Mouse (Mus musculus): ENCODE data around the gene Rgcc.

Rgcc gene

GRCm38 (mm10) chr14:79301466-79301875, at the start of gene Rgcc:
TSS of gene Rgcc (minus strand) at chr14:79301645.
- peak; percentile 95 for DNase-seq

- no peak for DNase-seq
Measured at GRCm38 (mm10) chr14:79346384-79346783, 44.9 kb upstream of the Rgcc start.

- no peak for DNase-seq
Measured at GRCm38 (mm10) chr14:79335613-79336012, 34.2 kb upstream of the Rgcc start.

- DNase-seq, result no peak
Measured at GRCm38 (mm10) chr14:79331936-79332335, 30.5 kb upstream of the Rgcc start.

- DNase-seq, result no peak
Measured at GRCm38 (mm10) chr14:79330944-79331561, 29.6 kb upstream of the Rgcc start.

GRCm38 (mm10) chr14:79327033-79327432, 25.6 kb upstream of the Rgcc start:
- DNase-seq, result peak; percentile 66

GRCm38 (mm10) chr14:79324112-79324840, 22.8 kb upstream of the Rgcc start:
- DNase-seq, result peak; percentile 50

- no peak for DNase-seq
Measured at GRCm38 (mm10) chr14:79321881-79322280, 20.4 kb upstream of the Rgcc start.

GRCm38 (mm10) chr14:79321152-79321551, 19.7 kb upstream of the Rgcc start:
- DNase-seq, result peak; percentile 61

- DNase-seq, result no peak
Measured at GRCm38 (mm10) chr14:79317602-79318001, 16.2 kb upstream of the Rgcc start.

- DNase-seq, result no peak
Measured at GRCm38 (mm10) chr14:79315877-79316276, 14.4 kb upstream of the Rgcc start.

- no peak for DNase-seq
Measured at GRCm38 (mm10) chr14:79314245-79315010, 13.0 kb upstream of the Rgcc start.

GRCm38 (mm10) chr14:79313439-79314175, 12.2 kb upstream of the Rgcc start:
- no peak for DNase-seq

GRCm38 (mm10) chr14:79312719-79313118, 11.3 kb upstream of the Rgcc start:
- DNase-seq, result no peak

- DNase-seq, result no peak
Measured at GRCm38 (mm10) chr14:79311918-79312454, 10.5 kb upstream of the Rgcc start.

- DNase-seq, result no peak
Measured at GRCm38 (mm10) chr14:79309115-79309514, 7.7 kb upstream of the Rgcc start.

- no peak for DNase-seq
Measured at GRCm38 (mm10) chr14:79308364-79308763, 6.9 kb upstream of the Rgcc start.

GRCm38 (mm10) chr14:79307908-79308307, 6.5 kb upstream of the Rgcc start:
- DNase-seq, result no peak

- no peak for DNase-seq
Measured at GRCm38 (mm10) chr14:79307138-79307537, 5.7 kb upstream of the Rgcc start.

GRCm38 (mm10) chr14:79304873-79305464, 3.5 kb upstream of the Rgcc start:
- no peak for DNase-seq

- DNase-seq, result no peak
Measured at GRCm38 (mm10) chr14:79303150-79303549, 1.7 kb upstream of the Rgcc start.

- peak; percentile 56 for DNase-seq
Measured at GRCm38 (mm10) chr14:79300641-79301350, 649 bp downstream of the Rgcc start.
